Mouse (Mus musculus) intestine, embryonic 14.5 days (tissue): Measurements from ENCODE around the gene Tjp3. TPM values are rescaled to one million over a fixed set of nuclear protein-coding genes. Genes with fewer than 3 reads are reported as not detected.

ENCODE experiments used
- ATAC-seq: fragments of 200-750 bp; cut with Nextera tagmentation; replicated peaks from 2 replicates; pipeline ENCODE4 v1.8.0; 2017; ENCODE audit warnings: low read depth, moderate number of reproducible peaks, moderate TSS enrichment, moderate library complexity; ENCODE audit not compliant: low FRiP score, low TSS enrichment
- DNase-seq: peaks from one replicate; pipeline ENCODE4 v3.0.0-alpha.2; 2018; ENCODE audit warnings: low spot score
- H3K27ac ChIP-seq: fragments of 300-500 bp; sonication (generic); 2 replicates; pipeline ENCODE4 v1.5.1; 2014; ENCODE audit warnings: low read depth, mild to moderate bottlenecking, control low read depth
- H3K27me3 ChIP-seq: fragments of 300-500 bp; sonication (generic); replicated peaks from 2 replicates; pipeline ENCODE4 v1.6.1; 2014; ENCODE audit warnings: low read length, control low read depth; ENCODE audit not compliant: control insufficient read depth, insufficient read depth
- H3K36me3 ChIP-seq: fragments of 300-500 bp; sonication (generic); 2 replicates; pipeline ENCODE4 v1.6.1; 2014; ENCODE audit warnings: low read length, control low read depth; ENCODE audit not compliant: control insufficient read depth, insufficient read depth
- H3K4me1 ChIP-seq: fragments of 300-500 bp; sonication (generic); replicated peaks from 2 replicates; pipeline ENCODE4 v1.6.1; 2014; ENCODE audit warnings: low read length, control low read depth, mixed read lengths; ENCODE audit not compliant: control insufficient read depth, insufficient read depth
- H3K4me2 ChIP-seq: fragments of 300-500 bp; sonication (generic); 2 replicates; pipeline ENCODE4 v1.6.1; 2014; ENCODE audit warnings: low read length
- H3K4me3 ChIP-seq: fragments of 300-500 bp; sonication (generic); 2 replicates; pipeline ENCODE4 v1.5.1; 2014; ENCODE audit warnings: low read depth, low read length, control low read depth, mixed read lengths
- H3K9ac ChIP-seq: fragments of 300-500 bp; sonication (generic); 2 replicates; pipeline ENCODE4 v1.6.1; 2014; ENCODE audit warnings: mild to moderate bottlenecking, low read length
- H3K9me3 ChIP-seq: fragments of 300-500 bp; sonication (generic); 2 replicates; pipeline ENCODE4 v1.6.1; 2016; ENCODE audit warnings: low read length, control low read depth; ENCODE audit not compliant: control insufficient read depth
- WGBS: fragments of 180-500 bp; shearing (Covaris S2); extraction: QIAGEN DNeasy Blood & Tissue Kit; methylation state at CpG from one replicate; pipeline ENCODE4 v1.1.7; 2014; 5-methylcytosine and 5-hydroxymethylcytosine counted together
- polyA plus RNA-seq: library from polyadenylated mRNA; unstranded; fragments of >200 nt; fragmentation: Nextera tagmentation; extraction: Ambion mirVana; gene quantifications from 2 replicates; pipeline ENCODE4 v1.2.1, GENCODE M21; 2014

Gene Tjp3
- polyA plus RNA-seq, 1 experiment from 2014 or later = 44.4 TPM

GRCm38 (mm10) chr10:81298369-81299100 lies 7.2 kb upstream of the Tjp3 start:
- H3K27ac ChIP-seq = no peak overlapping the region; the same call in 1 of the 2 replicates
- no peak overlapping the region for H3K4me3 ChIP-seq
- H3K4me1 ChIP-seq = peaks cover 48% of the 10 kb centered on the region
- DNase-seq = no peak
- whole genome bisulfite sequencing = 91% methylated on average over 17 of the region's 17 CpGs
- no peak overlapping the region for H3K9ac ChIP-seq
- no peak overlapping the region for H3K4me2 ChIP-seq
- no peak for ATAC-seq
- no peaks in the 10 kb centered on the region for H3K36me3 ChIP-seq
- H3K27me3 ChIP-seq = no peaks in the 10 kb centered on the region
- H3K9me3 ChIP-seq = no peaks in the 10 kb centered on the region

DNA sequence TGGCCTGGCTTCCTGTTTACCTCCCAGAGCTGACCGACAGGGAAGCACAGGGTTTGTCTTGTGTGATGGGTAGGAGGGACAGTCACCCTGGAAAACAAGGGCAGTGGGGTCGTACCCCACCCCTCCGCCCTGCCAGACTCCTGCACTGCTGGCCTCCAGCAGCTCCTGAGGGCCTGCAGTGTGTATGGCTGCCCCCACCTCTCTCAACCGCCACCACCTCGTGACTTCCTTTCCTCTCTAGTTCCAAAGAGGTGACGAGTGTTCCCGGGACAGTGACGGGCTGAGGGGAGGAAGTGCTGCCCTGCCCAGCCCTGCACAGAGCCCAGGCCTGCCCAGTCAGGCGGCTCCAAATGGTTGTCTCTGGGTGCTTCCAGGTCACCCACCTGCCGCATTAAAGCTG lies 6.5 kb upstream of the Tjp3 start:
- Histone ChIP-seq H3K27me3 (no peaks in the 10 kb centered on the region), H3K9me3 (no peaks in the 10 kb centered on the region), H3K4me1 (peaks cover 41% of the 10 kb centered on the region), H3K36me3 (no peaks in the 10 kb centered on the region), H3K4me2 (no peak overlapping the region), H3K9ac (no peak overlapping the region), H3K27ac (peak overlapping the region; percentile 51; the same call in 1 of the 2 replicates), H3K4me3 (no peak overlapping the region)
- 33% methylated on average over 10 of the region's 10 CpGs for WGBS
- ATAC-seq (no peak), DNase-seq (no peak)

DNA sequence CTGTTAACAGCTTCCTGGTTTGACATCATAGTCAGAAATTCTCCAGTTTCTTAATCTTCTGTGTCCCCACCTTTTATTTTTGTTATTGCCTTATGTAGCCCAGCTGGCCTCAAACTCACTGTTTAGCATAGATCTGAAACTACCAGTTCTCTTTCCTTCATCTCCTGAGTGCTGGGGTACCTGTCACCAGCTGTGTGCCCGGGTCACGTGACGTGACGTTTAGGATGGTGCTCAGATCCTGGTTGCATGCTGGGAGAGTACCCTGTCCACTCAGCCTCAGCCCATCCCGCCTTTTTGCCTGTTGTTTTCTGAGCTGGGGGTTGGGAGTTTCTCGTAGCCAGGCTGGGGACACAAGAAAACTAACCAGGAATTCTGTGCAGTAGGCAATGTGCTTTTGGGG lies 5.9 kb upstream of the Tjp3 start:
- 74% methylated on average over 6 of the region's 6 CpGs for WGBS
- H3K4me2 ChIP-seq = no peak overlapping the region

DNA sequence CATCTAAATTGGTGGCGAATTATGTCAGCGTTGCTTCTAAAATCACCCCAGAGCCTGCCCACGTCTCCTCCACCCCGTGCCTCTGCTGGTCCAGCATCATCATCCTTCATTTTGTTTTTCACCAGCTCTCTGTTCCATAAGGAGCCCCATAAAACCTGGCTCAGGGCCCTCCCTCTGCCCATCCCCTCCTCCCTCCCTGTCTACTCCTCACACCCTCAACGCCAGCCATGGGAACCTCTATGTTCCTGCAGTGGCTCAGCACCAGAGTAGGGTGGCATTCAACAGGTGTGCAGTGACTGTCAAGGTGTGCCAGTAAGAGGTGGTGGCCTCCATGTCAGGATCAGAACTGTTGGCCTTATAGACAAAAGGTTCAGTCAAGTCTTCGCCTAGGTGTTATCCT lies 3.8 kb upstream of the Tjp3 start:
- Histone ChIP-seq H3K36me3 (no peaks in the 10 kb centered on the region), H3K9me3 (no peaks in the 10 kb centered on the region), H3K4me3 (no peak overlapping the region), H3K4me1 (peaks cover 42% of the 10 kb centered on the region), H3K27me3 (peaks cover 13% of the 10 kb centered on the region; the same call in 1 of the 2 replicates), H3K4me2 (no peak overlapping the region), H3K27ac (no peak overlapping the region), H3K9ac (no peak overlapping the region)
- DNase-seq (no peak), ATAC-seq (no peak)
- WGBS = 88% methylated on average over 6 of the region's 6 CpGs

More for the DNA sequence above, 5.9 kb upstream of the Tjp3 start:
- no peak for ATAC-seq
- Histone ChIP-seq H3K4me1 (peaks cover 36% of the 10 kb centered on the region), H3K27me3 (no peaks in the 10 kb centered on the region), H3K36me3 (no peaks in the 10 kb centered on the region), H3K9me3 (no peaks in the 10 kb centered on the region), H3K4me3 (no peak overlapping the region), H3K9ac (no peak overlapping the region), H3K27ac (peak overlapping the region; percentile 51; the same call in 1 of the 2 replicates)
- DNase-seq = no peak

DNA sequence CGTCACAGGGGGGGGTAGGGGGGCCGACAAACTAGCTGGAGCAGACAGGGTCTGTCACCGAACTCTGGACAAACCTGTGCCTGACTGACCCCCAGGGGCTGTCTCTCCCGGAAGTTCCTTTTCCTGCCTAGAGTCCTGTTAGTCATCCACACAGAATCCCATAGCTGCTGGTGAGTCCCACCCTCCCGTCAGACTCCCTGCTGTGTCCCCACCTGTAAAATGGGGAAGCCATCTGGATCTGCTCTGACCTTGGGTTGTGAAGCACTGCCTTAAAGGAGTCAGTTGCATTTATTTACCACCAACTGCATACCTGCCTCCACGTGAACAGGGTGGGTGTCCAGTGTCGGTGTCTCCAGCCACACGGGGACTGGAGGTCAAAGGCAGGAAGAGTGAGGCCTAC lies 3.1 kb upstream of the Tjp3 start:
- Histone ChIP-seq H3K36me3 (no peaks in the 10 kb centered on the region), H3K9me3 (no peaks in the 10 kb centered on the region), H3K27ac (no peak overlapping the region), H3K4me2 (peak overlapping the region; percentile 99), H3K4me1 (peaks cover 36% of the 10 kb centered on the region), H3K4me3 (peak overlapping the region; percentile 90; the same call in 1 of the 2 replicates), H3K27me3 (peaks cover 20% of the 10 kb centered on the region; the same call in 1 of the 2 replicates), H3K9ac (peak overlapping the region; percentile 83)
- 45% methylated on average over 8 of the region's 8 CpGs for WGBS
- no peak for ATAC-seq
- DNase-seq = no peak

GRCm38 (mm10) chr10:81293334-81294030 lies 2.1 kb upstream of the Tjp3 start:
- Histone ChIP-seq H3K9ac (peak overlapping the region; percentile 83), H3K27me3 (peaks cover 20% of the 10 kb centered on the region; the same call in 1 of the 2 replicates), H3K27ac (peak overlapping the region; percentile 81), H3K9me3 (no peaks in the 10 kb centered on the region), H3K4me3 (peak overlapping the region; percentile 90), H3K4me2 (peak overlapping the region; percentile 99), H3K36me3 (no peaks in the 10 kb centered on the region), H3K4me1 (peaks cover 30% of the 10 kb centered on the region)
- 2% methylated on average over 25 of the region's 25 CpGs for WGBS
- DNase-seq (no peak), ATAC-seq (no peak)

DNA sequence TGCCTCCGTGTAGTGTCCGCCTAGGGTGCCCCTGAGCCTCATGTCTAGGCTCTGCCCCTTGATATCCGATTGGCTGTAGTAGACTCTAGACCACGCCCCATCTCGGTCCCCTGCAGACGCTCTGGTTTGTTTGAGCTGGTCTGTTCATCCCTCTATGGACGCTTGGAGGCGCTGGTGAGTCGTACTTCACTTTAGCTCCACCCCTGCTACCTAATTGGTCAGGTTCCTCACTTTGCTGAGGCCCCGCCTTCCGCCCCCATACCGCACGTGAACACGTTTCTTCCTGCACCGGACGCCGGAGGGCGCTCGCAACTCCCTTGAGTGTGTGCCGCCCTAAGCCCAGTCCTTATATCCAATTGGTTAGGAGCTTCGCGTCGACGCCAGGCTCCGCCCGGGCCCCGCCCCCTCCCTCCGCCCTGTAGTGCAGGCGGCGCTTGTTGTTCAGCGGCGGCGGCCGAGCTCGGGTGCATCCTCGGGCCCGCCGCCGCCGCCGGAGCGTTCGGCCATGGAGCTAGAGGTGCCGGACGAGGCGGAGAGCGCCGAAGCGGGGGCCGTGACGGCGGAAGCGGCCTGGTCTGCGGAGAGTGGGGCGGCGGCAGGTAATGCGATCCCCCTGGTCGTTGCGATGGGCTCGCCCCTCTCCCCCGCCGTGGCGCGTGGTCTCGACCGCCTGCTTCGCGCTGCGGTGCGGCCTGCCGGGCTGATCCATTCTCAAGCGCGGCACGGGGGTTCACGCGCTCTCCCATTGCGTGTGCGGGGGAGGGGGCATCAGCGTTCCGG lies 1.4 kb upstream of the Tjp3 start, which contains the start of gene Pip5k1c:
Pip5k1c (plus strand) TSS at position 410 of the 780 bp plus-strand sequence.
- H3K4me1 ChIP-seq = peaks cover 27% of the 10 kb centered on the region
- WGBS = under 1% methylated on average over 80 of the region's 80 CpGs
- peak within 1 kb of the TSS; percentile 99 for H3K4me2 ChIP-seq
- peak; percentile 90 for ATAC-seq
- no peaks in the 10 kb centered on the region for H3K9me3 ChIP-seq
- H3K27ac ChIP-seq = peak within 1 kb of the TSS; percentile 81
- peak within 1 kb of the TSS; percentile 83 for H3K9ac ChIP-seq
- H3K4me3 ChIP-seq = peak within 1 kb of the TSS; percentile 90
- peak; percentile 99 for DNase-seq
- H3K36me3 ChIP-seq = no peaks in the 10 kb centered on the region
- H3K27me3 ChIP-seq = peaks cover 20% of the 10 kb centered on the region; the same call in 1 of the 2 replicates
